Mouse (Mus musculus) C2C12 (cell line): Measurements from ENCODE around the gene Pkig. TPM values are rescaled to one million over a fixed set of nuclear protein-coding genes. Genes with fewer than 3 reads are reported as not detected.
A peak's percentile ranks its signal among the peaks of the same experiment; 100 is the strongest.

ENCODE experiments used
- H3K27me3 ChIP-seq: one replicate; pipeline ENCODE4 v1.6.1; 2011; ENCODE audit not compliant: control insufficient read depth, insufficient read depth, insufficient read length
- H3K36me3 ChIP-seq: one replicate; pipeline ENCODE4 v1.6.1; 2011; ENCODE audit not compliant: control insufficient read depth, insufficient read depth
- H3K4me3 ChIP-seq: one replicate; pipeline ENCODE4 v1.5.1; 2011; ENCODE audit warnings: mild to moderate bottlenecking, control low read depth; ENCODE audit not compliant: poor library complexity, insufficient read depth, severe bottlenecking
- H3K79me2 ChIP-seq: one replicate; pipeline ENCODE4 v1.6.1; 2011; ENCODE audit not compliant: control insufficient read depth, insufficient read depth
- H3K79me3 ChIP-seq: one replicate; pipeline ENCODE4 v1.6.1; 2011; ENCODE audit warnings: low read depth, control low read depth
- H3ac ChIP-seq: one replicate; pipeline ENCODE3; 2011; ENCODE audit warnings: low read depth; ENCODE audit not compliant: control insufficient read depth, insufficient read length
- CEBPB ChIP-seq: IDR thresholded peaks from one replicate; pipeline ENCODE4 v1.6.1; 2011; ENCODE audit warnings: low read depth, mild to moderate bottlenecking, control low read depth, moderate library complexity
- CTCF ChIP-seq: IDR thresholded peaks from one replicate; pipeline ENCODE4 v1.5.1; 2011; ENCODE audit not compliant: control insufficient read depth, insufficient read depth, insufficient read length
- FOSL1 ChIP-seq: IDR thresholded peaks from one replicate; pipeline ENCODE4 v1.8.0; 2011; ENCODE audit warnings: mild to moderate bottlenecking, low read length; ENCODE audit not compliant: poor library complexity, insufficient read depth, severe bottlenecking
- MAX ChIP-seq: IDR thresholded peaks from one replicate; pipeline ENCODE4 v1.6.1; 2011; ENCODE audit warnings: mild to moderate bottlenecking, control low read depth
- MYOD1 ChIP-seq: IDR thresholded peaks from one replicate; pipeline ENCODE4 v1.6.1; 2011; ENCODE audit warnings: low read depth; ENCODE audit not compliant: control insufficient read depth, insufficient read length
- MYOG ChIP-seq: IDR thresholded peaks from one replicate; pipeline ENCODE4 v1.6.1; 2011; ENCODE audit not compliant: control insufficient read depth, insufficient read length; ENCODE audit errors: extremely low read depth
- USF1 ChIP-seq: IDR thresholded peaks from one replicate; pipeline ENCODE4 v1.6.1; 2011; ENCODE audit warnings: low read depth, mild to moderate bottlenecking, control low read depth, moderate library complexity
- polyA plus RNA-seq: library from polyadenylated mRNA; unstranded; fragments of >200 nt; fragmentation: generic; extraction: Trizol; gene quantifications from one replicate; pipeline ENCODE4 v1.2.1, GENCODE M21; 2012; ENCODE audit warnings: missing spikeins

Gene Pkig
- polyA plus RNA-seq, 1 experiment, result 254 TPM

GRCm38 (mm10) chr2:163659431-163659830 is 1.2 kb downstream of the Pkig start:
- Histone ChIP-seq H3K4me3 (peak overlapping the region; percentile 84), H3K36me3 (no peaks in the 10 kb centered on the region), H3K79me3 (peaks cover 22% of the 10 kb centered on the region), H3K27me3 (no peaks in the 10 kb centered on the region), H3ac (peak overlapping the region; percentile 3), H3K79me2 (peaks cover 52% of the 10 kb centered on the region)
- TF ChIP-seq MYOD1, result no peak
- no peak for TF ChIP-seq CTCF
- TF ChIP-seq MYOG, result no peak
- TF ChIP-seq MAX, result no peak
- TF ChIP-seq CEBPB, result no peak
- TF ChIP-seq USF1, result no peak
- TF ChIP-seq FOSL1, result no peak

GRCm38 (mm10) chr2:163660103-163660701 is 2.0 kb downstream of the Pkig start:
- Histone ChIP-seq H3K4me3 (no peak overlapping the region), H3K79me3 (peaks cover 29% of the 10 kb centered on the region), H3K36me3 (no peaks in the 10 kb centered on the region), H3K79me2 (peaks cover 60% of the 10 kb centered on the region), H3ac (no peak overlapping the region), H3K27me3 (no peaks in the 10 kb centered on the region)
- TF ChIP-seq CTCF (no peak), CEBPB (no peak), FOSL1 (no peak), USF1 (no peak), MYOG (no peak), MYOD1 (no peak), MAX (no peak)

- Histone ChIP-seq H3K36me3 (no peaks in the 10 kb centered on the region), H3K79me2 (peaks cover 72% of the 10 kb centered on the region), H3K4me3 (no peak overlapping the region), H3K27me3 (no peaks in the 10 kb centered on the region), H3K79me3 (peaks cover 40% of the 10 kb centered on the region), H3ac (no peak overlapping the region)
- peak; percentile 61 for TF ChIP-seq USF1
- TF ChIP-seq FOSL1, result no peak
- TF ChIP-seq MAX, result no peak
- no peak for TF ChIP-seq CTCF
- no peak for TF ChIP-seq MYOG
Observed at GRCm38 (mm10) chr2:163661371-163661850, 3.2 kb downstream of the Pkig start.

- Histone ChIP-seq H3K79me2 (peaks cover 77% of the 10 kb centered on the region), H3K36me3 (no peaks in the 10 kb centered on the region), H3K27me3 (no peaks in the 10 kb centered on the region), H3K4me3 (no peak overlapping the region), H3ac (no peak overlapping the region), H3K79me3 (peaks cover 40% of the 10 kb centered on the region)
- no peak for TF ChIP-seq CTCF
- TF ChIP-seq CEBPB, result no peak
- TF ChIP-seq MYOD1, result no peak
- TF ChIP-seq MYOG, result no peak
- no peak for TF ChIP-seq MAX
- TF ChIP-seq USF1, result no peak
- no peak for TF ChIP-seq FOSL1
Observed at GRCm38 (mm10) chr2:163662076-163662475, 3.9 kb downstream of the Pkig start.

- Histone ChIP-seq H3K79me3 (peaks cover 44% of the 10 kb centered on the region), H3K27me3 (no peaks in the 10 kb centered on the region), H3K79me2 (peaks cover 83% of the 10 kb centered on the region), H3K4me3 (no peak overlapping the region), H3K36me3 (no peaks in the 10 kb centered on the region), H3ac (no peak overlapping the region)
- TF ChIP-seq MYOG, result no peak
- TF ChIP-seq MYOD1, result no peak
- no peak for TF ChIP-seq CEBPB
- TF ChIP-seq MAX, result no peak
- no peak for TF ChIP-seq FOSL1
- no peak for TF ChIP-seq USF1
- no peak for TF ChIP-seq CTCF
Observed at GRCm38 (mm10) chr2:163662698-163663221, 4.6 kb downstream of the Pkig start.

GRCm38 (mm10) chr2:163663930-163664329 is 5.7 kb downstream of the Pkig start:
- peaks cover 90% of the 10 kb centered on the region for H3K79me2 ChIP-seq

More at GRCm38 (mm10) chr2:163663930-163664329, 5.7 kb downstream of the Pkig start:
- TF ChIP-seq CTCF, result no peak
- TF ChIP-seq CEBPB, result no peak
- TF ChIP-seq USF1, result no peak
- no peak for TF ChIP-seq MYOG
- no peak for TF ChIP-seq MAX
- no peak for TF ChIP-seq FOSL1
- TF ChIP-seq MYOD1, result no peak
- Histone ChIP-seq H3K27me3 (no peaks in the 10 kb centered on the region), H3ac (no peak overlapping the region), H3K4me3 (no peak overlapping the region), H3K79me3 (peaks cover 46% of the 10 kb centered on the region), H3K36me3 (no peaks in the 10 kb centered on the region)
